Mouse (Mus musculus) midbrain, embryonic 12.5 days (tissue): ENCODE measurements around the gene Tom1l2. TPM values are rescaled to one million over a fixed set of nuclear protein-coding genes. Genes with fewer than 3 reads are reported as not detected.

Experiments used
- microRNA-seq: library from miRNA; unstranded; fragments of <30 nt; microRNA quantifications from one replicate; pipeline ENCODE4, GENCODE M21; 2017
- polyA plus RNA-seq: library from polyadenylated mRNA; unstranded; fragments of >200 nt; fragmentation: Nextera tagmentation; extraction: Ambion mirVana; gene quantifications from 2 replicates; pipeline ENCODE4 v1.2.1, GENCODE M21; 2016

The Tom1l2 gene
- polyA plus RNA-seq, 1 experiment from 2014 or later = 33.3 TPM

Small RNAs within 50 kb of the gene (microRNA-seq; reads per million reads assigned to microRNA genes)
- not detected for gene Gm27711
- not detected for gene Mir6921
- not detected for gene Mir6922

Other genes with a start within 250 kb of the Tom1l2 start
- 28.3 and 36.2 TPM in 2 replicates for gene Rai1, start 247.9 kb downstream of the Tom1l2 start, polyA plus RNA-seq
- 46.8 and 56.8 TPM in 2 replicates for gene Srebf1, start 130.3 kb downstream of the Tom1l2 start, polyA plus RNA-seq
- gene Drc3, start 424 bp upstream of the Tom1l2 start, polyA plus RNA-seq = 2.5 and 2.7 TPM in 2 replicates
- gene Gid4, start 64.2 kb upstream of the Tom1l2 start, polyA plus RNA-seq = 32.4 and 36.1 TPM in 2 replicates
- 33.9 and 36.8 TPM in 2 replicates for gene Atpaf2, start 65.6 kb upstream of the Tom1l2 start, polyA plus RNA-seq
- gene Drg2, start 101.7 kb upstream of the Tom1l2 start, polyA plus RNA-seq = 94.6 and 103 TPM in 2 replicates
- gene Myo15, start 116.4 kb upstream of the Tom1l2 start, polyA plus RNA-seq = 0.03 and 0.11 TPM in 2 replicates
- 33.8 and 40.1 TPM in 2 replicates for gene Alkbh5, start 183.5 kb upstream of the Tom1l2 start, polyA plus RNA-seq